Mouse (Mus musculus) hindbrain, embryonic 10.5 days (tissue): ENCODE results near the gene Parp6. TPM values are rescaled to one million over a fixed set of nuclear protein-coding genes. Genes with fewer than 3 reads are reported as not detected.
A peak's percentile ranks its signal among the peaks of the same experiment; 100 is the strongest.

Experiments used
- DNase-seq: peaks from one replicate; pipeline ENCODE4 v3.0.0-alpha.2; 2017; ENCODE audit warnings: low spot score
- H3K27ac ChIP-seq: fragments of 300-500 bp; sonication (generic); 2 replicates; pipeline ENCODE4 v1.5.1; 2016; ENCODE audit warnings: mild to moderate bottlenecking, moderate library complexity
- H3K27me3 ChIP-seq: fragments of 300-500 bp; sonication (generic); 2 replicates; pipeline ENCODE4 v1.6.1; 2016; ENCODE audit warnings: mild to moderate bottlenecking; ENCODE audit not compliant: poor library complexity, insufficient read depth, severe bottlenecking
- H3K36me3 ChIP-seq: fragments of 300-500 bp; sonication (generic); 2 replicates; pipeline ENCODE4 v1.6.1; 2016; ENCODE audit warnings: mild to moderate bottlenecking, moderate library complexity
- H3K4me1 ChIP-seq: fragments of 300-500 bp; sonication (generic); replicated peaks from 2 replicates; pipeline ENCODE4 v1.6.1; 2016; ENCODE audit warnings: mild to moderate bottlenecking
- H3K4me3 ChIP-seq: fragments of 300-500 bp; sonication (generic); 2 replicates; pipeline ENCODE4 v1.5.1; 2016; ENCODE audit warnings: mild to moderate bottlenecking, moderate library complexity
- H3K9me3 ChIP-seq: fragments of 300-500 bp; sonication (generic); 2 replicates; pipeline ENCODE4 v1.6.1; 2016; ENCODE audit warnings: mild to moderate bottlenecking, moderate library complexity
- WGBS: fragments of 180-500 bp; shearing (Covaris S2); methylation state at CpG from one replicate; pipeline ENCODE4 v1.1.7; 2016; 5-methylcytosine and 5-hydroxymethylcytosine counted together
- polyA plus RNA-seq: library from polyadenylated mRNA; unstranded; fragments of >200 nt; fragmentation: Nextera tagmentation; extraction: Ambion mirVana; gene quantifications from 2 replicates; pipeline ENCODE4 v1.2.1, GENCODE M21; 2016

The Parp6 gene
- 59.1 and 101 TPM in 2 replicates for polyA plus RNA-seq

- peaks cover 22% of the 10 kb centered on the region for H3K4me1 ChIP-seq
- 1% methylated on average over 36 of the region's 36 CpGs for WGBS
These were observed at the start of gene Parp6 for GRCm38 (mm10) chr9:59616622-59617306. Gene Parp6, plus strand, starts transcription at chr9:59617284.

GRCm38 (mm10) chr9:59571852-59572251 is 45.2 kb upstream of the Parp6 start:
- Histone ChIP-seq H3K4me1 (no peaks in the 10 kb centered on the region), H3K9me3 (no peaks in the 10 kb centered on the region), H3K36me3 (no peaks in the 10 kb centered on the region), H3K27ac (no peak overlapping the region), H3K27me3 (peaks cover 13% of the 10 kb centered on the region), H3K4me3 (no peak overlapping the region)
- 78% methylated on average over 2 of the region's 2 CpGs for WGBS
- DNase-seq = no peak

More at GRCm38 (mm10) chr9:59616622-59617306, at the start of gene Parp6:
- Histone ChIP-seq H3K27me3 (no peaks in the 10 kb centered on the region), H3K36me3 (peaks cover 10% of the 10 kb centered on the region; the same call in 1 of the 2 replicates), H3K4me3 (peak within 1 kb of the TSS; percentile 81), H3K9me3 (no peaks in the 10 kb centered on the region), H3K27ac (peak within 1 kb of the TSS; percentile 96)
- DNase-seq = peak; percentile 98

- Histone ChIP-seq H3K27ac (peak overlapping the region; percentile 77; the same call in 1 of the 2 replicates), H3K36me3 (no peaks in the 10 kb centered on the region), H3K4me1 (peaks cover 18% of the 10 kb centered on the region), H3K9me3 (no peaks in the 10 kb centered on the region), H3K4me3 (peak overlapping the region; percentile 52), H3K27me3 (peaks cover 52% of the 10 kb centered on the region)
- DNase-seq = no peak
- WGBS = 16% methylated on average over 13 of the region's 13 CpGs
These were observed 39.7 kb upstream of the Parp6 start for GRCm38 (mm10) chr9:59577401-59577800.

- H3K9me3 ChIP-seq = no peaks in the 10 kb centered on the region
- H3K27ac ChIP-seq = peak within 1 kb of the TSS; percentile 77
- peaks cover 52% of the 10 kb centered on the region for H3K27me3 ChIP-seq
- peak; percentile 100 for DNase-seq
- no peaks in the 10 kb centered on the region for H3K36me3 ChIP-seq
- under 1% methylated on average over 61 of the region's 61 CpGs for WGBS
- peaks cover 18% of the 10 kb centered on the region for H3K4me1 ChIP-seq
- H3K4me3 ChIP-seq = peak within 1 kb of the TSS; percentile 52
These were observed 39.1 kb upstream of the Parp6 start, which contains the start of gene Celf6 for GRCm38 (mm10) chr9:59577844-59578504. Gene Celf6, plus strand, starts transcription at chr9:59577917.

- peaks cover 53% of the 10 kb centered on the region for H3K27me3 ChIP-seq
- no peak for DNase-seq
- under 1% methylated on average over 20 of the region's 20 CpGs for whole genome bisulfite sequencing
- H3K9me3 ChIP-seq = no peaks in the 10 kb centered on the region
- peaks cover 18% of the 10 kb centered on the region for H3K4me1 ChIP-seq
- no peaks in the 10 kb centered on the region for H3K36me3 ChIP-seq
- H3K4me3 ChIP-seq = peak overlapping the region; percentile 52
- H3K27ac ChIP-seq = peak overlapping the region; percentile 77
These were observed 38.6 kb upstream of the Parp6 start for GRCm38 (mm10) chr9:59578505-59578867.

GRCm38 (mm10) chr9:59584871-59585308 is 32.2 kb upstream of the Parp6 start:
- H3K4me3 ChIP-seq = peak overlapping the region; percentile 32
- DNase-seq = peak; percentile 80
- WGBS = 7% methylated on average over 13 of the region's 13 CpGs

GRCm38 (mm10) chr9:59588252-59588651 is 28.8 kb upstream of the Parp6 start:
- Histone ChIP-seq H3K36me3 (no peaks in the 10 kb centered on the region), H3K4me1 (peaks cover 20% of the 10 kb centered on the region), H3K4me3 (no peak overlapping the region), H3K27me3 (peaks cover 59% of the 10 kb centered on the region), H3K9me3 (no peaks in the 10 kb centered on the region), H3K27ac (no peak overlapping the region)
- 68% methylated on average over 5 of the region's 5 CpGs for WGBS
- no peak for DNase-seq

More at GRCm38 (mm10) chr9:59584871-59585308, 32.2 kb upstream of the Parp6 start:
- Histone ChIP-seq H3K27ac (no peak overlapping the region), H3K9me3 (no peaks in the 10 kb centered on the region), H3K36me3 (no peaks in the 10 kb centered on the region), H3K27me3 (peaks cover 54% of the 10 kb centered on the region), H3K4me1 (peaks cover 20% of the 10 kb centered on the region)

GRCm38 (mm10) chr9:59588710-59589671 is 28.1 kb upstream of the Parp6 start:
- peaks cover 55% of the 10 kb centered on the region for H3K27me3 ChIP-seq
- H3K9me3 ChIP-seq = no peaks in the 10 kb centered on the region
- H3K27ac ChIP-seq = 0 out of 2 replicates have a peak overlapping the region, but pooled peaks have one; percentile 35
- WGBS = 32% methylated on average over 12 of the region's 12 CpGs
- no peaks in the 10 kb centered on the region for H3K36me3 ChIP-seq
- no peak overlapping the region for H3K4me3 ChIP-seq
- peak; percentile 55 for DNase-seq
- H3K4me1 ChIP-seq = peaks cover 20% of the 10 kb centered on the region

GRCm38 (mm10) chr9:59589703-59590439 is 27.2 kb upstream of the Parp6 start:
- H3K36me3 ChIP-seq = no peaks in the 10 kb centered on the region
- no peak overlapping the region for H3K27ac ChIP-seq
- DNase-seq = no peak
- H3K9me3 ChIP-seq = no peaks in the 10 kb centered on the region
- H3K4me1 ChIP-seq = peaks cover 19% of the 10 kb centered on the region
- peaks cover 52% of the 10 kb centered on the region for H3K27me3 ChIP-seq
- no peak overlapping the region for H3K4me3 ChIP-seq
- 84% methylated on average over 10 of the region's 10 CpGs for WGBS

GRCm38 (mm10) chr9:59601661-59602060 is 15.4 kb upstream of the Parp6 start:
- no peak overlapping the region for H3K27ac ChIP-seq
- peaks cover 16% of the 10 kb centered on the region for H3K4me1 ChIP-seq
- H3K36me3 ChIP-seq = no peaks in the 10 kb centered on the region
- no peaks in the 10 kb centered on the region for H3K9me3 ChIP-seq
- 82% methylated on average over 8 of the region's 8 CpGs for WGBS
- H3K27me3 ChIP-seq = peaks cover 28% of the 10 kb centered on the region
- H3K4me3 ChIP-seq = no peak overlapping the region
- no peak for DNase-seq

GRCm38 (mm10) chr9:59605967-59606366 is 11.1 kb upstream of the Parp6 start:
- WGBS = 53% methylated on average over 6 of the region's 6 CpGs
- no peaks in the 10 kb centered on the region for H3K36me3 ChIP-seq
- peaks cover 28% of the 10 kb centered on the region for H3K27me3 ChIP-seq
- H3K4me1 ChIP-seq = peaks cover 16% of the 10 kb centered on the region
- H3K27ac ChIP-seq = no peak overlapping the region
- H3K9me3 ChIP-seq = no peaks in the 10 kb centered on the region
- H3K4me3 ChIP-seq = no peak overlapping the region
- no peak for DNase-seq

GRCm38 (mm10) chr9:59610950-59611349 is 6.1 kb upstream of the Parp6 start:
- Histone ChIP-seq H3K27ac (no peak overlapping the region), H3K4me3 (no peak overlapping the region), H3K4me1 (peaks cover 9% of the 10 kb centered on the region; the same call in 1 of the 2 replicates), H3K27me3 (no peaks in the 10 kb centered on the region), H3K36me3 (no peaks in the 10 kb centered on the region), H3K9me3 (no peaks in the 10 kb centered on the region)
- WGBS = 92% methylated on average over 2 of the region's 2 CpGs
- no peak for DNase-seq
